Mouse (Mus musculus) intestine, embryonic 16.5 days (tissue): ENCODE measurements at regions not wholly inside any gene's neighbourhood (a gene's known extent, or its start where the extent isn't known, plus 50 kb on each side); places are given as distances from the start of the nearest gene placed in this dataset.
"Not testable (repeated sequence)": the region's sequence is repeated elsewhere in the genome, so short reads cannot be mapped to it uniquely, and the experiment has no call there.

ENCODE experiments used
- ATAC-seq: fragments of 200-750 bp; cut with Nextera tagmentation; 2 replicates; pipeline ENCODE4 v1.8.0; 2017; ENCODE audit warnings: moderate TSS enrichment, moderate library complexity
- H3K27ac ChIP-seq: fragments of 300-500 bp; sonication (generic); 2 replicates; pipeline ENCODE4 v1.5.1; 2014; ENCODE audit warnings: mild to moderate bottlenecking, low read length
- H3K27me3 ChIP-seq: fragments of 300-500 bp; sonication (generic); replicated peaks from 2 replicates; pipeline ENCODE4 v1.6.1; 2014; ENCODE audit warnings: low read length, control low read depth, mixed read lengths; ENCODE audit not compliant: control insufficient read depth, insufficient read depth
- H3K36me3 ChIP-seq: fragments of 300-500 bp; sonication (generic); 2 replicates; pipeline ENCODE4 v1.6.1; 2014; ENCODE audit warnings: low read length, control low read depth; ENCODE audit not compliant: control insufficient read depth, insufficient read depth
- H3K4me1 ChIP-seq: fragments of 300-500 bp; sonication (generic); 2 replicates; pipeline ENCODE4 v1.6.1; 2014; ENCODE audit warnings: low read length, control low read depth, mixed read lengths; ENCODE audit not compliant: control insufficient read depth, insufficient read depth
- H3K4me2 ChIP-seq: fragments of 300-500 bp; sonication (generic); 2 replicates; pipeline ENCODE4 v1.6.1; 2014; ENCODE audit warnings: low read depth, low read length, control low read depth
- H3K4me3 ChIP-seq: fragments of 300-500 bp; sonication (generic); 2 replicates; pipeline ENCODE4 v1.5.1; 2014; ENCODE audit warnings: mild to moderate bottlenecking, low read length
- H3K9ac ChIP-seq: fragments of 300-500 bp; sonication (generic); 2 replicates; pipeline ENCODE4 v1.6.1; 2014; ENCODE audit warnings: low read depth, low read length
- H3K9me3 ChIP-seq: fragments of 300-500 bp; sonication (generic); 2 replicates; pipeline ENCODE4 v1.6.1; 2016; ENCODE audit warnings: low read length, control low read depth; ENCODE audit not compliant: control insufficient read depth
- WGBS: fragments of 180-500 bp; shearing (Covaris S2); extraction: QIAGEN DNeasy Blood & Tissue Kit; methylation state at CpG from one replicate; pipeline ENCODE4 v1.1.7; 2014; 5-methylcytosine and 5-hydroxymethylcytosine counted together

DNA sequence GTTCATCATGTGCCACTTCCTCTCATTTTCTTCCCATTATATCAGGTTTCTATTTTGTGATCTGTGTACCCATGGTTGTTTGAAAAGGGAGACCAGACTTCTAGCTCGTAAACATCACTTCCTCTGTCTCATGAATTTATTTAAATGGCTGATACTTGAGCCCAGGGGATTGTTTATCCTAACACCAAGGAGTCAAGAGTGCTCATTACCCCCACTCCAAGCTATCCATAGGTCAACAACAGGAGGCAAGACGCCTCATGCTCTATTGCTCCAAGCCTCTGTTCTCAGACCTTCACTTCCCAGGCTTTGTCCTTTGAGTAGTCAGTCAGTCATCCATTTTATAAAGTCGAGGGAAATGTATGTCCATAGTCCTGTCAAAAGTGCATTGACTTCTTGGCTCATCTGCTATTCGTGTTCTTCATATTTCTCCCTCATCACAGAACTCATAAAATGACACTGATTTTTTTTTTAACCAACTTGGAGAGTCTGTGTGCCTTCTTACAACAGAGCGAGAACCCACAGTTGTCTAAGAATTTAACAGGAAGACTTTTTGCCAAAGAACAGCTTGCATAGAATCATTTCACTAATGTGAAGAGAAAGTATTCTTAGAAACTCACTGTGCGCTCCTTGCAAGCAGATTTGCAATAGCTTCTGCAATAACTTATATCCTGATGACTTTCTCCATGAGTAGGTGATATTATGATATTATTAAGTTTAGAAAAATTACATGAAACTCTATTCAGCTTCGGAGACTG is 231.8 kb downstream of the Bmp2 start:
- no peaks in the 10 kb centered on the region for H3K9me3 ChIP-seq
- no peaks in the 10 kb centered on the region for H3K27me3 ChIP-seq
- WGBS = 71% methylated on average over 7 of the region's 7 CpGs
- H3K9ac ChIP-seq = no peak overlapping the region
- H3K4me1 ChIP-seq = no peaks in the 10 kb centered on the region
- no peak overlapping the region for H3K27ac ChIP-seq
- no peak overlapping the region for H3K4me3 ChIP-seq
- no peaks in the 10 kb centered on the region for H3K36me3 ChIP-seq
- no peak for ATAC-seq
- no peak overlapping the region for H3K4me2 ChIP-seq

DNA sequence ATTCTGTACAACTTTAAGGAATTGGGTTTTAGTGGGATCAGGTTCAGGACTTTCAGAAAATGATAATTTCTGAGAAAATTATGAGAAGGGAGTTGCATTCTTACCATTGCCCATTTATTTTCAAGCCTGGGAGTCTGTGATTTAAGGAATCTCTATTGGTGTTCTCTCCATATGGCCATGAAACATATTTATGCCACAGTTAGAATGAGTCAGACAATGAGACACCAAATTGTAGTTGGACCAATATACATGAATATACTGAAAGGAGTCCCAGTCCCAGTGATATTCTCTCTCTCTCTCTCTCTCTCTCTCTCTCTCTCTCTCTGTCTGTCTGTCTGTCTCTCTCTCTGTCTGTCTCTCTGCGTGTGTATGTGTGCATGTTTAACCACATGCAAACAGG is 239.1 kb downstream of the Bmp2 start:
- Histone ChIP-seq H3K27ac (no peak overlapping the region), H3K9ac (no peak overlapping the region), H3K4me2 (no peak overlapping the region), H3K27me3 (no peaks in the 10 kb centered on the region), H3K36me3 (no peaks in the 10 kb centered on the region), H3K4me3 (no peak overlapping the region), H3K9me3 (no peaks in the 10 kb centered on the region), H3K4me1 (no peaks in the 10 kb centered on the region)
- 62% methylated on average over 1 of the region's 1 CpGs for WGBS
- no peak for ATAC-seq

DNA sequence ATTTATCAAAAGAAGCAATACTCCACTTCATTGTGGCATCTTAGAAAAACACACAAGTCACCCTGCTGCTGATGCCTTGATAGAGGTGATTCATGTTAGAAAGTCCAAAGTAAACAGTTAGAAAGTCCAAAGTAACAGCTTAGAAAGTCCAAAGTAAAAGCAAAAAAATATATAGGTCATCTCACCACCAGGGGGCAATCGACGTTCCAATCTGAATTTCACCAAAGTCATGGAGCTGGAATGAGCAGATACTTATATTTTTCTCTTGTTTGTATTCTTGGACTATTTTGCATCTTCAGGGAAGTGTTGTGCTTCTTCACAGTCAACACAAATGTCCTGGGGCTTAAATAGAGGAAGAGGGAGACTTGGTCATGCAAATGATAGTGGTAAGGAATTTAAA is 241.3 kb downstream of the Bmp2 start:
- no peaks in the 10 kb centered on the region for H3K4me1 ChIP-seq
- ATAC-seq = no peak
- H3K9ac ChIP-seq = no peak overlapping the region
- no peaks in the 10 kb centered on the region for H3K27me3 ChIP-seq
- H3K9me3 ChIP-seq = no peaks in the 10 kb centered on the region
- H3K4me3 ChIP-seq = no peak overlapping the region
- WGBS = 24% methylated on average over 2 of the region's 2 CpGs
- H3K4me2 ChIP-seq = no peak overlapping the region
- no peak overlapping the region for H3K27ac ChIP-seq
- H3K36me3 ChIP-seq = no peaks in the 10 kb centered on the region

DNA sequence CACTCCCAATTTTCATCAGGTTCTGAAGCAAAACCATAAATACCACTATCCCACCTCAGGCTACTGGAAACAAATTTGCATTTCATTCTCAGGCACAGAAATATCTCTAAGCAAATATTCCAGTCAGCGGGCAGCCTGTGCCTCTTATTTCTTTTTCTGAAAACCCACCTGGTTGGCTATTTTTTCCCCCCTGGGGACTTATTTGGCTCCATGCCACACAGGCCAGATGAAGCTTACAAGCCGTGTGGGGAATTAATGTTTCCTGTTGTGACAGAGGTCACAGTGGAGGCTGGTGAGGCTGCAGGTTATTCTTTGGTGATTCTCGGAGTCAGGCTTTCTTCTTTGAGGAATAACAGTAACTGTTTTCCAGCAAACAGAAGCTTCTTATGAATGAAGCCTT is 250.7 kb downstream of the Bmp2 start:
- no peak overlapping the region for H3K4me3 ChIP-seq
- 46% methylated on average over 3 of the region's 3 CpGs for whole genome bisulfite sequencing
- H3K4me2 ChIP-seq = no peak overlapping the region
- H3K9me3 ChIP-seq = no peaks in the 10 kb centered on the region
- no peak for ATAC-seq
- no peak overlapping the region for H3K9ac ChIP-seq
- H3K27ac ChIP-seq = no peak overlapping the region
- no peaks in the 10 kb centered on the region for H3K4me1 ChIP-seq
- no peaks in the 10 kb centered on the region for H3K27me3 ChIP-seq
- no peaks in the 10 kb centered on the region for H3K36me3 ChIP-seq

DNA sequence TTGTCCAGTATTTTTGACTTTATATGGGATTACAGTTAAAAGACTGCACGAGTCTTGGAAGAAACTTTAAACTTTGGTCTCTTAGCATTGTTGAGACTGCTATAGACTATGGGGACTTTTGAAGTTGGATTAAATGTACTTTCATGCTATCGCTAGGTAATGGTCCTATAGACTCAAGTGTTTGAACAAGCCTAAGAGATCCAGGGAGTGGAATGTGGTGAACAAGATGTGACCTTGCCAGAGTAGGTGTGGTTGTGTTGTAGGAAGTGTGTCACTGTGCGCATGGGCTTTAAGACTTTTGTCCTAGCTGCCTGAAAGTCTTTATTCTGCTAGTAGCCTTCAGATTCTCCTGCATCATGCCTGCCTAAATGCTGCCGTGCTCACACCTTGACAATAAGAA is 269.5 kb downstream of the Bmp2 start:
- Histone ChIP-seq H3K27me3 (no peaks in the 10 kb centered on the region), H3K4me1 (no peaks in the 10 kb centered on the region), H3K9me3 (no peaks in the 10 kb centered on the region), H3K27ac (no peak overlapping the region), H3K4me3 (no peak overlapping the region), H3K36me3 (no peaks in the 10 kb centered on the region), H3K9ac (no peak overlapping the region), H3K4me2 (no peak overlapping the region)
- WGBS = 79% methylated on average over 4 of the region's 4 CpGs
- ATAC-seq = no peak

DNA sequence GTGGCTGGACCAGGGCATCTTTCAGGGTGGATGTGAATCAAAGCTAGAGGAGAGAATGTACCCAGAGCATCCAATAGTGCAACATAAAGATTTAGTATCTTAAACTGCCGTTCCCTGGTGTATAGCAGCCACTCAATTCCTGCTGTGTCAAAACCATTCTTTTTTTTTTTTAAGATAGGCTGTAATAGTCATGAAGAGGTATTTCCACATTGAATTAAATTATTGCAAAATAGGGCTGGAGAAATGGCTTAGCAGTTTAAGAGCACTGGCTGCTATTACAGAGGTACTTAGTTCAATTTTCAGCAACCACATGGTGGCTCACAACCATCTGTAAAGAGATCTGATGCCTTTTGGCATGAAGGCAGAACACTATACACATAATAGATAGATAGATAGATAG is 277.4 kb downstream of the Bmp2 start:
- no peak overlapping the region for H3K4me3 ChIP-seq
- 84% methylated on average over 1 of the region's 1 CpGs for WGBS
- no peak for ATAC-seq

DNA sequence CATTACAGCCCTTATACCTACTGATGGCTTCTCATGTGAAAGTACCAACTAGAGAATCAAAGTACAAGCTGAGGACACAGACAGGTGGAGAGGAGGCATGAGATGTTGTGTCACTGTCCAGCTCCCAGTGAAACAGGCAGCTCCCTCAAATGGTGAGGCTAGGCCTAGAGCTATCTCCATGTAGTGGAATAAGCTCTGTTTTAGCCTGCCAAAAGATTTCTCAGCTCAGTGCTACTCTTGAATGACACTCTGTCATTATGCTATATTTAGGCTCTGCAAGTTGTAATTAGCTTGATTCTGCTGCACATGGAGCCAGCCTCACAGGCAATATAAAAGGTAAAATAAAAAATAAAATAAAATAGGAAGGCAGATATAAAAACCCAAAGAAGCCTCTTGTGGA is 298.5 kb downstream of the Bmp2 start:
- Histone ChIP-seq H3K9me3 (no peaks in the 10 kb centered on the region), H3K4me2 (no peak overlapping the region), H3K4me3 (no peak overlapping the region), H3K9ac (no peak overlapping the region), H3K36me3 (no peaks in the 10 kb centered on the region), H3K27me3 (no peaks in the 10 kb centered on the region), H3K4me1 (no peaks in the 10 kb centered on the region), H3K27ac (no peak overlapping the region)
- ATAC-seq = no peak

More for the DNA sequence above, 277.4 kb downstream of the Bmp2 start:
- H3K27me3 ChIP-seq = no peaks in the 10 kb centered on the region
- H3K36me3 ChIP-seq = no peaks in the 10 kb centered on the region
- no peak overlapping the region for H3K27ac ChIP-seq
- no peaks in the 10 kb centered on the region for H3K9me3 ChIP-seq
- no peaks in the 10 kb centered on the region for H3K4me1 ChIP-seq
- no peak overlapping the region for H3K4me2 ChIP-seq
- H3K9ac ChIP-seq = no peak overlapping the region

DNA sequence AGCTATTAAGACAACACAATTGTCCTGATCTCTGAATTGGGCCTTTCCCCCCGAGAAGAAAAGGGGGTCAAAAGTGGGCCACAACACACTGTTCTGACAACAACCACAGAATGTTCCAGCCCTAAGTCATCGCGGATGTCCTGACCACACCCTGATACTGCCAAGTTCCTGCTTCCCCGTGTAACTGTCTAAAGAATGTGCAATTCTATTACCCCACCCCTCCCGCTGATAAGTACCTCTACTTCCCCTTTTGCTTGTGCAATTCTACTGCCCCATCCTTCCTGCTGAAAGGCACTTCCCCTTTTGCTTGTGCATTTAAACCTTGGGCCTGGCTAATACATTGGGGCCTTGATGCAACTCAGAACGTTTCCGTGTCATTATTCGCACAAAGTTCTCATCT is 323.0 kb downstream of the Bmp2 start:
- H3K4me2 ChIP-seq, ATAC-seq, H3K27ac ChIP-seq, H3K4me3 ChIP-seq, H3K9ac ChIP-seq, H3K4me1 ChIP-seq, H3K9me3 ChIP-seq, H3K27me3 ChIP-seq, H3K36me3 ChIP-seq: not testable (repeated sequence)
- 81% methylated on average over 8 of the region's 8 CpGs for WGBS

DNA sequence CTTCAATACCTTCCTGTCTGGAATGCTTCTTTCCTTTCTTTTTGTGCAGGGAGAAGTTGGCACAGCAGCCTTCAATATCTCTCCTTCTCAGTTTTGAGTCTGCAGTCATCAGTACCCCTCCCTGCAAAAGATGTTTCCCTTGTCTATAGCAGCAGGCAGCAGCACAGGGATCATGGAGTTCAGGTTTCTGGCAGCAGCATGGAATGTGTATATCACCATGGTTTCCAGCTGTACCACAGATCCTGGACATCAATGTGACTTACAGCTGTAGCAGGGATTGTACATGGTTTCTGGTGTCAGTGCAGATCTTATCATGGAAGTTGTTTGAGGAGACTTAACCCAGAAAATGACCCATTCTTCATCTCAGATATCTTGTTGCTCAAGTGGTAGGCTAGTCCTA is 331.7 kb downstream of the Bmp2 start:
- H3K4me2 ChIP-seq = no peak overlapping the region
- no peak for ATAC-seq
- no peaks in the 10 kb centered on the region for H3K9me3 ChIP-seq
- H3K27ac ChIP-seq = no peak overlapping the region
- H3K4me1 ChIP-seq = no peaks in the 10 kb centered on the region
- H3K4me3 ChIP-seq = no peak overlapping the region
- no peaks in the 10 kb centered on the region for H3K27me3 ChIP-seq
- no peak overlapping the region for H3K9ac ChIP-seq
- H3K36me3 ChIP-seq = no peaks in the 10 kb centered on the region

DNA sequence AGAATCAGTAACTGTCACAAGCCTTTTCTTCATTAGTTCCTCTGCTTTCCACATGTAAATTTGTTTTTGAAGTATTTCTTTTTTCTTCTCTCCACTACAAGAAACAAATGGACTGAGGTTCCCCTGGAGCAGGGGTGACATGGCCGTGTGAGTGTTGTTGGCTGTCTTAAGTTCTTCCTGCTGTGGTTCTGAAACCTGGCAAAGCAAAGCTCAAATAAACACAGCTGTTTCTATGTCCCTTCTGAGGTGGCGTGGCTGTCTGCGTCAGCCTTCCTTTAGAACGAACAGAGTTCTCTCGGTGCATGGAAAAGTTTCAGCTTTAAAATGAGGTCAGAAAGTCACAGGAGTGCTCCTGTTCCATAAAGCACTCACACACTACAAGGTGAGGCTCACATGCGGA is 354.3 kb downstream of the Bmp2 start:
- H3K36me3 ChIP-seq = no peaks in the 10 kb centered on the region
- no peak for ATAC-seq
- WGBS = 59% methylated on average over 6 of the region's 6 CpGs

More for the DNA sequence above, 354.3 kb downstream of the Bmp2 start:
- Histone ChIP-seq H3K27ac (no peak overlapping the region), H3K4me2 (no peak overlapping the region), H3K4me3 (no peak overlapping the region), H3K4me1 (no peaks in the 10 kb centered on the region), H3K27me3 (no peaks in the 10 kb centered on the region), H3K9me3 (no peaks in the 10 kb centered on the region), H3K9ac (no peak overlapping the region)
